Comparison of ENCODE assay signal across 7 mouse cellular contexts in genomic region chr6:92269019-92269418, GRCm38 (mm10). TPM values are rescaled to one million over a fixed set of nuclear protein-coding genes. Genes with fewer than 3 reads are reported as not detected.
DNase-seq lines count a peak whose midpoint lies in the region; ATAC-seq lines count a peak whose summit lies in the region.

No protein-coding gene starts in this region.

- intact Hi-C loops in heart, postnatal 14 days (cut with DNase I): loop anchor here (1.0 to 5.0 kb wide), 4 partner anchors 50 to 492 kb away; partner anchors contain the start of gene 4930590J08Rik

- no peaks in the 10 kb centered on the region for H3K4me1 ChIP-seq in embryonic facial prominence, embryonic 11.5 days (ENCODE audit: control insufficient read depth, insufficient read depth, low read length)
- no peaks in the 10 kb centered on the region for H3K4me1 ChIP-seq in lung, embryonic 15.5 days

- no peak overlapping the region for H3K9ac ChIP-seq in embryonic facial prominence, embryonic 11.5 days (replicated peaks; ENCODE audit: low read length)
- no peak overlapping the region for H3K9ac ChIP-seq in lung, embryonic 15.5 days

- peak; percentile 82 for DNase-seq in MN1 (ENCODE audit: low spot score)
- DNase-seq in adrenal gland, postnatal 4 days (ENCODE audit: low spot score in 2 of 2): peak; percentile 26 to 43
- DNase-seq in embryonic facial prominence, embryonic 11.5 days (ENCODE audit: low spot score): peak; percentile 85
- peak; percentile 63 to 75 for DNase-seq in heart, postnatal 14 days
- DNase-seq in large intestine, adult 2 months (ENCODE audit: low read depth, low spot score): peak; percentile 32
- peak; percentile 59 for DNase-seq in right cerebral cortex, postnatal 14 days

- no peaks in the 10 kb centered on the region for H3K36me3 ChIP-seq in embryonic facial prominence, embryonic 11.5 days (replicated peaks; ENCODE audit: control insufficient read depth, insufficient read depth, low read depth, low read length)
- no peaks in the 10 kb centered on the region for H3K36me3 ChIP-seq in lung, embryonic 15.5 days

- H3K4me2 ChIP-seq in embryonic facial prominence, embryonic 11.5 days (ENCODE audit: low read depth, low read length): no peak overlapping the region
- H3K4me2 ChIP-seq in lung, embryonic 15.5 days: no peak overlapping the region

- 13% methylated on average over 4 of the region's 4 CpGs for WGBS in embryonic facial prominence, embryonic 11.5 days
- 6% methylated on average over 4 of the region's 4 CpGs for WGBS in large intestine, adult 2 months
- WGBS in lung, embryonic 15.5 days: 4% methylated on average over 4 of the region's 4 CpGs

- H3K9me3 ChIP-seq in embryonic facial prominence, embryonic 11.5 days (replicated peaks; ENCODE audit: control insufficient read depth, low read length): no peaks in the 10 kb centered on the region
- H3K9me3 ChIP-seq in lung, embryonic 15.5 days: no peaks in the 10 kb centered on the region

- no peak overlapping the region for H3K27ac ChIP-seq in embryonic facial prominence, embryonic 11.5 days (replicated peaks; ENCODE audit: low read depth, low read length)
- no peak overlapping the region for H3K27ac ChIP-seq in lung, embryonic 15.5 days

- ATAC-seq in embryonic facial prominence, embryonic 11.5 days (replicated peaks; ENCODE audit: insufficient number of reproducible peaks, low FRiP score, low TSS enrichment, low read depth): no peak
- peak; percentile 42; the same call in 1 of the 2 replicates for ATAC-seq in lung, embryonic 15.5 days (ENCODE audit: borderline replicate concordance, extremely low read depth, low FRiP score, low TSS enrichment)

- H3K4me3 ChIP-seq in embryonic facial prominence, embryonic 11.5 days (ENCODE audit: low read depth, low read length): no peak overlapping the region
- no peak overlapping the region for H3K4me3 ChIP-seq in lung, embryonic 15.5 days

- H3K27me3 ChIP-seq in embryonic facial prominence, embryonic 11.5 days (ENCODE audit: control insufficient read depth, insufficient read depth, low read length): no peaks in the 10 kb centered on the region
- H3K27me3 ChIP-seq in lung, embryonic 15.5 days: no peaks in the 10 kb centered on the region

RNA-seq across cellular contexts. Expression of gene Trh, which starts 24.6 kb away (rescaled TPM):
- total RNA-seq in adrenal gland, postnatal 4 days (2021): under 1 TPM in 1 of 2 experiments, not detected in 1; 0.22 TPM
- polyA plus RNA-seq in embryonic facial prominence, embryonic 11.5 days (2014; fragmentation: Nextera tagmentation; extraction: Ambion mirVana): 0.56 and 1.9 TPM in 2 replicates
- not detected for total RNA-seq in heart, postnatal 14 days (2021)
- not detected in 2 replicates for polyA plus RNA-seq in large intestine, adult 2 months (2012; rRNA removed)
- polyA plus RNA-seq in lung, embryonic 15.5 days (2015; fragmentation: Nextera tagmentation; extraction: Ambion mirVana): 0.38 and 0.39 TPM in 2 replicates

RNA-seq across cellular contexts. Expression of gene Rbsn, which starts 54.3 kb away (rescaled TPM):
- 10 to 100 TPM; 26.5 to 31.3 TPM for total RNA-seq in adrenal gland, postnatal 4 days (2021)
- 15.9 and 16.9 TPM in 2 replicates for polyA plus RNA-seq in embryonic facial prominence, embryonic 11.5 days (2014; fragmentation: Nextera tagmentation; extraction: Ambion mirVana)
- 10 to 100 TPM; 13.8 to 14.6 TPM for total RNA-seq in heart, postnatal 14 days (2021)
- polyA plus RNA-seq in large intestine, adult 2 months (2012; rRNA removed): 6.0 and 9.4 TPM in 2 replicates
- 26.5 and 27.0 TPM in 2 replicates for polyA plus RNA-seq in lung, embryonic 15.5 days (2015; fragmentation: Nextera tagmentation; extraction: Ambion mirVana)

Comparison
In these comparisons a context has a peak if more than half of its experiments do, and no peak if none do; other contexts are left out.
1. DNase-seq: peak in every context shown above with its lines; median percentile 85 in embryonic facial prominence, embryonic 11.5 days; 82 in MN1; 69 in heart, postnatal 14 days; 59 in right cerebral cortex, postnatal 14 days; 34 in adrenal gland, postnatal 4 days; 32 in large intestine, adult 2 months.